Mouse (Mus musculus) thymus, postnatal 0 days (tissue): Measurements from ENCODE around the gene Glt1d1. TPM values are rescaled to one million over a fixed set of nuclear protein-coding genes. Genes with fewer than 3 reads are reported as not detected.

Experiments
- polyA plus RNA-seq: library from polyadenylated mRNA; unstranded; fragments of >200 nt; fragmentation: Nextera tagmentation; extraction: Ambion mirVana; gene quantifications from 2 replicates; pipeline ENCODE4 v1.2.1, GENCODE M21; 2015

The Glt1d1 gene
- polyA plus RNA-seq, 1 experiment from 2014 or later, result 0.14 TPM

Other genes starting within 250 kb of the Glt1d1 start
- gene Slc15a4, start 635 bp downstream of the Glt1d1 start, polyA plus RNA-seq, result 20.1 and 20.7 TPM in 2 replicates